Mouse (Mus musculus) embryonic facial prominence, embryonic 12.5 days (tissue): ENCODE results near the gene Gm7075. TPM values are rescaled to one million over a fixed set of nuclear protein-coding genes. Genes with fewer than 3 reads are reported as not detected.
"Not testable (repeated sequence)": the region's sequence is repeated elsewhere in the genome, so short reads cannot be mapped to it uniquely, and the experiment has no call there.

Source experiments
- ATAC-seq: fragments of 200-750 bp; cut with Nextera tagmentation; 2 replicates; pipeline ENCODE4 v1.8.0; 2017; ENCODE audit not compliant: insufficient number of reproducible peaks, insufficient read depth, low FRiP score, low TSS enrichment
- H3K27ac ChIP-seq: fragments of 300-500 bp; sonication (generic); 2 replicates; pipeline ENCODE4 v1.5.1; 2016; ENCODE audit warnings: mild to moderate bottlenecking
- H3K27me3 ChIP-seq: fragments of 300-500 bp; sonication (generic); 2 replicates; pipeline ENCODE4 v1.6.1; 2016; ENCODE audit warnings: mild to moderate bottlenecking, moderate library complexity
- H3K36me3 ChIP-seq: fragments of 300-500 bp; sonication (generic); 2 replicates; pipeline ENCODE4 v1.6.1; 2016; ENCODE audit warnings: mild to moderate bottlenecking
- H3K4me1 ChIP-seq: fragments of 300-500 bp; sonication (generic); 2 replicates; pipeline ENCODE4 v1.6.1; 2016
- H3K4me2 ChIP-seq: fragments of 300-500 bp; sonication (generic); replicated peaks from 2 replicates; pipeline ENCODE4 v1.6.1; 2016; ENCODE audit warnings: mild to moderate bottlenecking, moderate library complexity
- H3K4me3 ChIP-seq: fragments of 300-500 bp; sonication (generic); 2 replicates; pipeline ENCODE4 v1.5.1; 2016; ENCODE audit warnings: mild to moderate bottlenecking
- H3K9ac ChIP-seq: fragments of 300-500 bp; sonication (generic); 2 replicates; pipeline ENCODE4 v1.6.1; 2016; ENCODE audit warnings: mild to moderate bottlenecking, moderate library complexity
- H3K9me3 ChIP-seq: fragments of 300-500 bp; sonication (generic); 2 replicates; pipeline ENCODE4 v1.6.1; 2016; ENCODE audit warnings: mild to moderate bottlenecking, moderate library complexity
- WGBS: fragments of 180-500 bp; shearing (Covaris S2); methylation state at CpG from one replicate; pipeline ENCODE4 v1.1.7; 2016; 5-methylcytosine and 5-hydroxymethylcytosine counted together
- polyA plus RNA-seq: library from polyadenylated mRNA; unstranded; fragments of >200 nt; fragmentation: Nextera tagmentation; extraction: Ambion mirVana; gene quantifications from 2 replicates; pipeline ENCODE4 v1.2.1, GENCODE M21; 2016

The Gm7075 gene
- polyA plus RNA-seq, 1 experiment from 2014 or later, result not detected

DNA sequence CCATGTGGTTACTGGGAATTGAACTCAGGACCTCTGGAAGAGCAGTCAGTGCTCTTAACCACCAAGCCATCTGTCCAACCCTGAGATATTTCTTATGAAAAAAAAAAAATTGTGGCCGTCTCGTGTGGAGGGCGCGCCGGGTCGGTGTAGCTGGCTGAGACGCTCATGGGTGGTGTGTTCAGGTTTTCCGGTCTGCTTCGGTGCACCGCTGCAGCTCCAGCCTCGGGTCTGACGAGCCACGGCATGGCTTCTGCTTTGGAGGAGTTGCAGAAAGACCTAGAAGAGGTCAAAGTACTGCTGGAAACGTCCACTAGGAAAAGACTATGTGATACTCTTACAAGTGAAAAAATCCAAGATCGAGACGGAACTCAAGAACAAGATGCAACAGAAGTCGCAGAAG, 8.8 kb downstream of the Gm7075 start:
- Histone ChIP-seq H3K4me1 (peaks cover 3% of the 10 kb centered on the region; the same call in 1 of the 2 replicates), H3K36me3 (no peaks in the 10 kb centered on the region), H3K9me3 (no peaks in the 10 kb centered on the region), H3K9ac (no peak overlapping the region), H3K27ac (no peak overlapping the region), H3K27me3 (no peaks in the 10 kb centered on the region), H3K4me2 (no peak overlapping the region), H3K4me3 (no peak overlapping the region)
- no peak for ATAC-seq
- 84% methylated on average over 17 of the region's 17 CpGs for WGBS

DNA sequence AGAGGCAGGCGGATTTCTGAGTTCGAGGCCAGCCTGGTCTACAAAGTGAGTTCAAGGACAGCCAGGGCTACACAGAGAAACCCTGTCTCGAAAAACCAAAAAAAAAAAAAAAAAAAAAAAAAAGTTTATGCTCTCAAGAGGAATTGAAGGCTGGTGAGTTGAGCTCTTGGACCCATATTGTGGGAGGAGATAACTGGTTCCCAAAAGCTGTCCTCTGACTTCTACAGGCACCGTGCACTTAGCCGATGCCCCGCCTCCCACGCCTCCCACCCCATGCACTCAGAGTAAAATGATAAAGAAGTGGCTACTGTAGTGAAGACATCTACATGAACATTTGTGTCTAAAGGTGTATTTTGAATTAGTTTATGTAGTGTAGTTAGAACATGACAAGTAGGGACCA, 9.9 kb downstream of the Gm7075 start:
- WGBS, result 91% methylated on average over 6 of the region's 7 CpGs
- not testable (repeated sequence) for H3K27ac ChIP-seq, H3K4me1 ChIP-seq, H3K4me3 ChIP-seq, H3K9me3 ChIP-seq, H3K36me3 ChIP-seq, H3K27me3 ChIP-seq, ATAC-seq, H3K9ac ChIP-seq, H3K4me2 ChIP-seq

DNA sequence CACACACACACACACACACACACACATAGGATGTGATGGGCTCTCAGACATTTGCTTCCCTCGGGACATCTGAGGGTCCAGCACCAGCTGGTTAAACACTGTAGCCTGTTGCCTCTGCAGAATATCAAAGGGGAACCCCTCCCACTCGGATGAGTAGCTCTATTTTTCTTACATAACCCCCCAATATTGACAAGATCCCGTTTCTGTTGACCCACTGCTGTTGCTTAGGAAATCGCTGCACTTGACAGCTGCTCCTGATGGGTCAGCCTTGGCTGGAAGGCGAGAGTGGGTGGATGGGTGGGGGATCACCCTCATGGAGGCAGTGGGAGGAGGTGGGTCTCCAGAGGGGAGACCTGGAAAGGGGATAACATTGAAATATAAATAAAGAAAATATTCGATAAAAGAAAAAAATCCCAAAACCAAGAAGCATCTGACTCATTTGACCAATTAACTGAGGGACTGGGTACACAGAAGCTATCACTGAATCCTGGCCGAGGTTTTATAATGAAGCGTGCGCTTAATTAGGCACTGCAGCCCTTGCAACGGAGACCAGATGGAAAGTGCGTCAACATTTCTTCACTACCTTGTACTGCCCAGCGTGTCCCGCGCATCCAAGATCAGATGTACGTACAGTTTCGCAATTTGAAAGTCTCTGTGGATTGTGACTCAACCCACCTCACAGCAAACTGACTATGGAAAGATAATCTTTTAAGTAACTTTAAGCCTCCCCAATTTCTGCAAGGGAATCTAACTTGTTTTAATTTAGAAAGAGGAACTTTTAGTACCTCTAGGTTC, 11.2 kb downstream of the Gm7075 start:
- Histone ChIP-seq H3K9me3 (no peaks in the 10 kb centered on the region), H3K4me3 (no peak overlapping the region), H3K4me1 (peaks cover 3% of the 10 kb centered on the region; the same call in 1 of the 2 replicates), H3K27me3 (no peaks in the 10 kb centered on the region), H3K9ac (no peak overlapping the region), H3K4me2 (no peak overlapping the region), H3K36me3 (no peaks in the 10 kb centered on the region), H3K27ac (no peak overlapping the region)
- 61% methylated on average over 16 of the region's 16 CpGs for WGBS
- no peak for ATAC-seq

DNA sequence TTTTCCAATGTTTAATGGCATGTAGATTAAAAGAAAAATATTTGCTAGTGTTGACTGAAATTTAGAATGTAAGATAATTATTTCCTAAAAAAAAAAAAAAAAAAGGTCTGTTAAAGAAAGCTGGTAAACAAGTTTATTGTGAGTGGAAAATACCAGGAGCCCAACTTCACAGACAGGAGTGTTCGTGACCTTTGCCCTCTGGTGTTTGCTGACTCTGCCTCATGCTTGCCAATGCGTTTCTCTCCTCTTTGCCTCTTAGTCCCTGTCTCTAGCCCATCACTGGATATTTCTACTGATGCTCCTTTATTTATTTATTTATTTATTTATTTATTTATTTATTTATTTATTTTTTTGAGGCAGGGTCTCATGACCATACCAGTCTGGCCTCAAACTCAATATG, 18.0 kb downstream of the Gm7075 start:
- 71% methylated on average over 2 of the region's 2 CpGs for WGBS

DNA sequence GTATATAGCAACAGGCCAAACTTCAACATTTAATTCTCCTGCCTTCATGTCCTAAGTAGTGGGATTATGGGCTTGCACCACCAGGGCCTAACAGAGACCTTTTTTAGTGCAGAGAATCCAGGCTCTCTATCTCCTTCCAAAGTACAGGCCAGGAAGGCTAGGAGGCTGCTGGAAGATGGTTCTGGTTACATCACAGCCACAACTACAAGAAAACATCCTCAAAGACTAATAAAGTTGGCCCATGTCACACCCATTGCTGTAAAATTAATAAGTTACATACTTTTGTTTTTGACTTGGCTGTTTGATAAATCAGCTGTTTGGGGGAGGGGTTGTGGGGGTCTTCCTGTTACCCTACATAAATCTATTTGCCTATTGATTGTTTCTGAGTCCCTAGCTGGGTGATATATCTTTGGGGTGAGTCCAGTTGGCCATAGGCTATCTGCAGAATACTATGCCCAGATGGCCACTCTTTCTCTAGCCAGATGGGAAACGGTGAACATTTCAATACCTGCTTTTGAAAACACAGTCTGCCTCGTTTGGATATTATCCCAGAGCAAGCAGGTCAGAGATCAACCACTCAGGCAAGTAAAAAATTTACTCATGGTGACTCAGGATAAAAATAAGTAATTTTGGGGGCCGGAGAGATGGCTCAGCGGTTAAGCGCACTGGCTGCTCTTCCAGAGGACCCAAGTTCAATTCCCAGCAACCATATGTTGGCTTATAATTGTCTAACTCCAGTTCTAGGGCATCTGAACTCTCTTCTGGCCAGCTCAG, 18.7 kb downstream of the Gm7075 start:
- no peak for ATAC-seq
- Histone ChIP-seq H3K27ac (no peak overlapping the region), H3K4me3 (no peak overlapping the region), H3K9ac (no peak overlapping the region), H3K9me3 (no peaks in the 10 kb centered on the region), H3K4me2 (no peak overlapping the region), H3K36me3 (no peaks in the 10 kb centered on the region), H3K27me3 (no peaks in the 10 kb centered on the region), H3K4me1 (no peaks in the 10 kb centered on the region)
- 84% methylated on average over 5 of the region's 5 CpGs for WGBS

More for the DNA sequence above, 18.0 kb downstream of the Gm7075 start:
- Histone ChIP-seq H3K9ac (no peak overlapping the region), H3K36me3 (no peaks in the 10 kb centered on the region), H3K4me2 (no peak overlapping the region), H3K27ac (no peak overlapping the region), H3K4me1 (no peaks in the 10 kb centered on the region), H3K9me3 (no peaks in the 10 kb centered on the region), H3K4me3 (no peak overlapping the region), H3K27me3 (no peaks in the 10 kb centered on the region)
- no peak for ATAC-seq

DNA sequence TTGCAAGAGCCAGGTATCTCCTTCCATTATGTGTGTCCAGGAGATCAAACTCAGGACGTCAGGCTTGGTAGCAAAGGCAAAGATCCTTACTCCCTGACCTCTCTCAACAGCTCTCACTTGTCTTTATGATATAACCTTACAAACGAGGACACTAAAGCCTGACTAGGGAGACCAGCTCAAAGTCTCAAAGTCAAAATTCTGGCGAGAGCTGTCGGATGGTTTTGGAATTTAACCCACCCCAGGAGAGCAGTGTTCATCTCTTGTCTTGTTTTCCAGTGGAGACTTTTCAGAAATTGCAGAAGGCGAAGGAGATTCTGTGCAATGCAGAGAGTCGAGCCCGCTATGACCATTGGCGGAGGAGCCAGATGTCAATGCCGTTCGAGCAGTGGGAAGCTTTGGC, 24.6 kb downstream of the Gm7075 start:
- Histone ChIP-seq H3K4me3 (no peak overlapping the region), H3K9me3 (no peaks in the 10 kb centered on the region), H3K4me1 (no peaks in the 10 kb centered on the region), H3K36me3 (no peaks in the 10 kb centered on the region), H3K27ac (no peak overlapping the region), H3K9ac (no peak overlapping the region), H3K27me3 (no peaks in the 10 kb centered on the region), H3K4me2 (no peak overlapping the region)
- ATAC-seq, result no peak
- WGBS, result 87% methylated on average over 10 of the region's 10 CpGs

DNA sequence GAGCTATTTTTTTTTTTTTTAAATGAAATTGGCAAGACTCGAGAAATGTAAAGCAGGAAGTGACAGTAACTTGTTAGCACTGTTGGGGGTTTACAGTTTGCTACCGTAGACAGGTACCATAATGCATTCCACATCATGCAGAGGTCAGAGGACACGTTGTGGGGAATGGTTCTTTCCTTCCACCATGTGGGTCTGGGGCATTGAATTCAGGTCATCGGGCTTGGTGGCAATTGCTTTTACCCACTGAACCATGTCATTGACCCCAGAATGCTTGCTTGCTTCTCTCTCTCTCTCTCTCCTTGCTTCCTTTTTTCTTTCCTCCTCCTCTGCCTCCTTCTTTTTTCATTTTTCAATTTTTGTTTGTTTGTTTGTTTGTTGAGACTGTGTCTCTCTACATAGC, 32.6 kb downstream of the Gm7075 start:
- no peaks in the 10 kb centered on the region for H3K36me3 ChIP-seq

GRCm38 (mm10) chr10:63386991-63387390, 34.6 kb downstream of the Gm7075 start:
- Histone ChIP-seq H3K4me2 (peak overlapping the region; percentile 62), H3K36me3 (no peaks in the 10 kb centered on the region), H3K9ac (peak overlapping the region; percentile 57), H3K27me3 (no peaks in the 10 kb centered on the region), H3K27ac (no peak overlapping the region), H3K9me3 (no peaks in the 10 kb centered on the region), H3K4me1 (no peaks in the 10 kb centered on the region), H3K4me3 (peak overlapping the region; percentile 61)
- 2% methylated on average over 10 of the region's 10 CpGs for WGBS
- no peak for ATAC-seq

More for the DNA sequence above, 32.6 kb downstream of the Gm7075 start:
- H3K27me3 ChIP-seq, result no peaks in the 10 kb centered on the region
- H3K4me2 ChIP-seq, result no peak overlapping the region
- H3K9ac ChIP-seq, result no peak overlapping the region
- WGBS, result 74% methylated on average over 4 of the region's 4 CpGs
- H3K4me1 ChIP-seq, result no peaks in the 10 kb centered on the region
- H3K4me3 ChIP-seq, result no peak overlapping the region
- no peaks in the 10 kb centered on the region for H3K9me3 ChIP-seq
- ATAC-seq, result no peak
- no peak overlapping the region for H3K27ac ChIP-seq

DNA sequence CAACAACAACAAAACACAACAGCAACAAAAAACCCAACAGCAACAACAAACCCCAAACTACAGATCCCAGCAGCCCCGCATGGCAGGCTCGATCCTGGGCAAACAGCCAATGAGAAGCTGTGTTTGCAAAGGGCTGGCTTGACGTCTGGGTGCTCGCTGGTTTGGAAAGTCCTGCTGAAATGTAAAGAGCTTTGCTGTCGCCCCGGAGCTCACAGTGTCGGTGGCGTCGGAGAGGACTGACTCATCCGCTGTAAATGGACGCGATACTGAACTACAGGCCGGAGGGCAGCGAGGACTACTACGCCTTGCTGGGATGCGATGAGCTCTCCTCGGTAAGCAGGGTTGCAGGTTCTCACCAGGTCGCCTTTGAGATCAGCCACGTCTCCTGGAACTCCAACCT, 35.1 kb downstream of the Gm7075 start:
- 0% methylated on average over 19 of the region's 19 CpGs for WGBS
- ATAC-seq, result peak; percentile 37; the same call in 1 of the 2 replicates
- peak overlapping the region; percentile 57 for H3K9ac ChIP-seq
- H3K9me3 ChIP-seq, result no peaks in the 10 kb centered on the region
- peak overlapping the region; percentile 62 for H3K4me2 ChIP-seq
- H3K36me3 ChIP-seq, result no peaks in the 10 kb centered on the region
- peak overlapping the region; percentile 61 for H3K4me3 ChIP-seq
- no peaks in the 10 kb centered on the region for H3K4me1 ChIP-seq
- H3K27me3 ChIP-seq, result no peaks in the 10 kb centered on the region
- H3K27ac ChIP-seq, result 0 out of 2 replicates have a peak overlapping the region, but pooled peaks have one; percentile 54

DNA sequence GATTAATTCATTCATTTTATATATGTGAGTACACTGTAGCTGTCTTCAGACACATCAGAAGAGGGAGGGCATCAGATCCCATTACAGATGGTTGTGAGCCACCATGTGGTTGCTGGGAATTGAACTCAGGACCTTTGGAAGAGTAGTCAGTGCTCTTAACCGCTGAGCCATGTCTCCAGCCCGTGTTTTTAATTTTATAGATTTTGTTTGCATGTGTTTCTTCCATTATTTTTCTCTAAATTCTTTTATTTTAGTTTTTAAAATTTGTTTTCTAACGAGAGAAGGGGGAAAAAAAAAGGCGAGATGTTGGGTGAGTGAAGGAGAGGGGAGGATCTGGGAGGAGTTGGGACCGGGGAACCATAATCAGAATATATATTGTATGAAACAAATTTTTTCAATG, 35.7 kb downstream of the Gm7075 start:
- not testable (repeated sequence) for H3K27me3 ChIP-seq, H3K9ac ChIP-seq, H3K27ac ChIP-seq, ATAC-seq, H3K4me1 ChIP-seq, H3K36me3 ChIP-seq, H3K9me3 ChIP-seq
- 26% methylated on average over 5 of the region's 5 CpGs for WGBS
- Histone ChIP-seq H3K4me3 (peak overlapping the region; percentile 61), H3K4me2 (peak overlapping the region; percentile 62)

DNA sequence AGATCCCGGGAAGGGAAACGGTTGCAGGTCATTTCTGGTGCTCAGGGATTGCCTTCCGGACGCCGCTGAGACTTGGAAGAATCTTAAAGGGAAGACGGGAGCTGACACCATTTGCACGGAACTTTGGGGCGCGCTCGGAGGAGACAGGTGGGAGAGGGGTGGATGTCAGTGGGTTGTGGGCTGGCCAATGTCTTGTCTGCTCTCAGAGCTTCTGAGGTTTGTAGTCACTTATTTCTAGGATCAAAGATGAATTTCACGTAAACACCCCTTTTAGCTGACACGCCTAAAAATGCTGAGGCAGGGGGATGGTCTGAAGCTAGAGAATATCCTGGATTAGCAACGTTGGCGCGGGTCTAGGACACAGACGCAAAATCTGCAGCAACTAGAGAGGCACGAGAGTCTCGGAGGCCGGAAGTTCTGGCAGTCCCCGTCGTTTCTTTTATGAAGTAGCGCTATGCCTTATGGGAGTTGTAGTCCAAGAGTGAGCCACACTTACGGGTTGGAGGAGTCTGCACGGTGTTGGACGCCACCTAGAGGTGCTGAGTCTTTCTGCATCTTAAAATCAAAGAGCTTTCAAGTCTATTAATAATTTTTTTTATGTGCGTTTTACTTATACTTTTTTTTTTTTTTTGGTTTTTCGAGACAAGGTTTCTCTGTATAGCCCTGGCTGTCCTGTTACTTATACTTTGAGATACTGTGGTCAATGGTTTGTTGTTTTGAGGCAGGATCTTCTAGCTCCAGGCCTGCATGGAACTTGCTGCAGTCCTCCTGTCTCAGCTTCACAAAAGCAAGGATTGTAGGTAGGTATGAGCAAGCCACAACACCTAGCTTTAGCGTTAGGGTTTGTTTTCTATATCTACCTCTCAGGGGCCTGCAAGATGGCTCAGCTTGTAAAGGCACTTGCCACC, 39.0 kb downstream of the Gm7075 start, which contains the start of gene Dnajc12:
Dnajc12 (plus strand) TSS at position 72 of the 908 bp plus-strand sequence.
- under 1% methylated on average over 28 of the region's 28 CpGs for WGBS
- H3K9me3 ChIP-seq, result no peaks in the 10 kb centered on the region
- H3K9ac ChIP-seq, result peak within 1 kb of the TSS; percentile 51
- peak; percentile 91 for ATAC-seq
- H3K4me2 ChIP-seq, result peak within 1 kb of the TSS; percentile 73
- no peak within 1 kb of the TSS for H3K27ac ChIP-seq
- H3K4me3 ChIP-seq, result peak within 1 kb of the TSS; percentile 58
- no peaks in the 10 kb centered on the region for H3K4me1 ChIP-seq
- H3K36me3 ChIP-seq, result no peaks in the 10 kb centered on the region
- H3K27me3 ChIP-seq, result peaks cover 7% of the 10 kb centered on the region; the same call in 1 of the 2 replicates
